ENCODE assay signal across 9 mouse cellular contexts in the genomic region with DNA sequence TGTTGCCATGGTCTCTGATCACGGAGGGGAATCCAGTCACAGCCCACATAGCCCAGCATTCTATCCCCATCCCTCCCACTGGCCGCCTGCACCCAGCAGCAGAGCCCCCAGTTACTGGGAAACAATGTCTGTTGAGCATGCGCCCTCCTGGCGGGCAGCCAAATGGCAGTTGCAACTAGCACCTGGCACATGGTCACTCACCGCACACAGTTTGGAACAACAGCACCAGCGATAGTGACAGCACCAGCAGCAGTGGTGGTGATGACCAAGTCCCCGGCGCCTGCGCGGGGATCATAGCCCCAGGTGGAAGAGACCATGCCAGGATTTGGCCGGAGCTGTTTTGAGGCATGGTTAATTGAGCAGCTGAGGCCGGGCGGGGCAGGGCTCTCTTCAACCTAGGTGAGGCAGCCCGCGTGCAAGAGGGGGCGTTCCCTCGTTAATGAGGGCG. TPM values are rescaled to one million over a fixed set of nuclear protein-coding genes. Genes with fewer than 3 reads are reported as not detected.
A peak's percentile ranks its signal among the peaks of the same experiment; 100 is the strongest.
DNase-seq lines count a peak whose midpoint lies in the region; ATAC-seq and TF ChIP-seq lines count a peak whose summit lies in the region.
"Had no signal": no experiment of that assay in that cellular context is flagged by ENCODE, and none has a peak within 500 bp of the region (broad histone marks: within the 10 kb centered on the region; RNA-seq: fewer than 3 reads in every experiment).

A gene (minus strand): TSS at position 346 of the 448 bp plus-strand sequence.

- no peaks in the 10 kb centered on the region for H3K27me3 ChIP-seq in heart, embryonic 11.5 days (ENCODE audit: control insufficient read depth, insufficient read depth, low read length)
- H3K27me3 ChIP-seq in lung, postnatal 0 days (replicated peaks; ENCODE audit: insufficient read depth, low read length) = no peaks in the 10 kb centered on the region

- no peaks in the 10 kb centered on the region for H3K9me3 ChIP-seq in heart, embryonic 11.5 days (replicated peaks; ENCODE audit: control insufficient read depth, low read length)
- no peaks in the 10 kb centered on the region for H3K9me3 ChIP-seq in lung, postnatal 0 days (ENCODE audit: low read length)

- ATAC-seq in heart, embryonic 11.5 days (replicated peaks; ENCODE audit: insufficient number of reproducible peaks, low FRiP score, low TSS enrichment) = peak; percentile 35; the same call in 1 of the 2 replicates
- peak; percentile 49; the same call in 1 of the 2 replicates for ATAC-seq in lung, postnatal 0 days
- no peak for ATAC-seq in CD4-positive, CD25-positive, alpha-beta regulatory T cell, adult 4 months

- no peak within 1 kb of the TSS for H3K27ac ChIP-seq in left cerebral cortex, adult 2 months
- H3K27ac ChIP-seq in heart, embryonic 11.5 days (ENCODE audit: low read depth, low read length) = no peak within 1 kb of the TSS
- H3K27ac ChIP-seq in lung, postnatal 0 days (ENCODE audit: low read length) = no peak within 1 kb of the TSS

- no peak within 1 kb of the TSS for H3K4me3 ChIP-seq in left cerebral cortex, adult 2 months
- H3K4me3 ChIP-seq in heart, embryonic 11.5 days (ENCODE audit: low read depth, low read length) = no peak within 1 kb of the TSS
- H3K4me3 ChIP-seq in lung, postnatal 0 days (ENCODE audit: low read depth, low read length) = no peak within 1 kb of the TSS

- WGBS in heart, embryonic 11.5 days (ENCODE audit: insufficient replicate concordance) = 36% methylated on average over 18 of the region's 18 CpGs
- 38% methylated on average over 17 of the region's 18 CpGs for WGBS in lung, postnatal 0 days

- no peaks in the 10 kb centered on the region for H3K4me1 ChIP-seq in heart, embryonic 11.5 days (ENCODE audit: control insufficient read depth, insufficient read depth, low read length)
- peaks cover 4% of the 10 kb centered on the region; the same call in 1 of the 2 replicates for H3K4me1 ChIP-seq in lung, postnatal 0 days (ENCODE audit: insufficient read depth, low read depth, low read length)

- DNase-seq in left cerebral cortex, adult 2 months (ENCODE audit: extremely low spot score in 1 of 2, low spot score in 2 of 2) = peak; percentile 11
- no peak for DNase-seq in left cerebral cortex, adult 11 months (ENCODE audit: low spot score)
- peak; percentile 86 to 87 for DNase-seq in cerebellum, postnatal 10 days
- peak; percentile 44 to 57 for DNase-seq in kidney, postnatal 4 days
- DNase-seq in lung, postnatal 0 days (ENCODE audit: low spot score) = peak; percentile 27
- DNase-seq in urinary bladder, postnatal 10 days (ENCODE audit: low spot score) = no peak

- TF ChIP-seq EP300 in lung, postnatal 0 days (IDR thresholded peaks at IDR 0.05) = no peak

- intact Hi-C loops in left cerebral cortex, adult 2 months (cut with DNase I) = no loop called here

- H3K9ac ChIP-seq in heart, embryonic 11.5 days (ENCODE audit: low read depth, low read length) = no peak within 1 kb of the TSS
- no peak within 1 kb of the TSS for H3K9ac ChIP-seq in lung, postnatal 0 days (replicated peaks; ENCODE audit: low read depth)

- no peaks in the 10 kb centered on the region for H3K36me3 ChIP-seq in heart, embryonic 11.5 days (ENCODE audit: control insufficient read depth, insufficient read depth, low read length)
- no peaks in the 10 kb centered on the region for H3K36me3 ChIP-seq in lung, postnatal 0 days (ENCODE audit: insufficient read depth, low read length)

- peak within 1 kb of the TSS; percentile 40 for H3K4me2 ChIP-seq in heart, embryonic 11.5 days
- H3K4me2 ChIP-seq in lung, postnatal 0 days (replicated peaks; ENCODE audit: low read depth, low read length) = 0 out of 2 replicates have a peak within 1 kb of the TSS, but pooled peaks have one; percentile 14

- no peak for TF ChIP-seq CTCF in left cerebral cortex, adult 2 months (IDR thresholded peaks at IDR 0.05)
- no peak for TF ChIP-seq CTCF in lung, postnatal 0 days (IDR thresholded peaks at IDR 0.05)

RNA-seq across cellular contexts. Expression of the gene that starts here (rescaled TPM):
- total RNA-seq in left cerebral cortex, adult 2 months (2021) = under 1 TPM; 0.42 to 0.57 TPM
- polyA plus RNA-seq in heart, embryonic 11.5 days (2014; fragmentation: Nextera tagmentation; extraction: Ambion mirVana) = not detected in 2 replicates
- 0.98 and 1.5 TPM in 2 replicates for polyA plus RNA-seq in lung, postnatal 0 days (2015; fragmentation: Nextera tagmentation; extraction: Ambion mirVana)
- not detected for polyA plus RNA-seq in CD4-positive, CD25-positive, alpha-beta regulatory T cell, adult 4 months (2017; shearing (Covaris generic))
- total RNA-seq: left cerebral cortex, postnatal 25 days had no signal

Comparison
In these comparisons a context has a peak if more than half of its experiments do, and no peak if none do; other contexts are left out.
1. Peak in DNase-seq in left cerebral cortex, adult 2 months; RNA of the gene not detected or under 1 TPM.
2. Peak in ATAC-seq and H3K4me2 ChIP-seq in heart, embryonic 11.5 days; RNA of the gene not detected or under 1 TPM.
3. DNase-seq: peak in cerebellum, postnatal 10 days (2 of 2), kidney, postnatal 4 days (2 of 2) and lung, postnatal 0 days (single experiment); none in left cerebral cortex, adult 11 months (single experiment) and urinary bladder, postnatal 10 days (single experiment).